Mouse (Mus musculus): ENCODE data around the gene Cct8.

- TF ChIP-seq CTCF (IDR thresholded peaks at IDR 0.05; ENCODE audit: low read depth, low read length) (no peak), POLR2A (IDR thresholded peaks at IDR 0.05; ENCODE audit: insufficient read depth, low read length) (no peak), EP300 (IDR thresholded peaks at IDR 0.05; ENCODE audit: insufficient read depth, low read depth, low read length) (no peak)
These were observed 41.1 kb downstream of the Cct8 start, which contains the start of gene Usp16 for GRCm38 (mm10) chr16:87454419-87455179.
